Mouse (Mus musculus) frontal cortex, adult 2 months (tissue): ENCODE data around the gene Tprgl. TPM values are rescaled to one million over a fixed set of nuclear protein-coding genes. Genes with fewer than 3 reads are reported as not detected.

Experiments used
- DNase-seq, 2 experiments: peaks; one replicate each; pipeline ENCODE4 v3.0.0; 2022; ENCODE audit warnings: low spot score in 1 of 2; ENCODE audit errors: extremely low spot score in 1 of 2
- polyA plus RNA-seq: library from polyadenylated mRNA; depleted of rRNA; stranded (reverse); fragments of >200 nt; gene quantifications from 2 replicates; pipeline ENCODE4 v1.2.3, GENCODE M21; 2012; rRNA removed

Gene Tprgl
- polyA plus RNA-seq, 1 experiment: 200 TPM

- DNase-seq: no peak
These were observed 38.1 kb downstream of the Tprgl start for GRCm38 (mm10) chr4:154122374-154122773.

GRCm38 (mm10) chr4:154121800-154122199, 38.7 kb downstream of the Tprgl start:
- no peak for DNase-seq

- DNase-seq: no peak
These were observed 41.3 kb downstream of the Tprgl start for GRCm38 (mm10) chr4:154119208-154119607.

GRCm38 (mm10) chr4:154118782-154119181, 41.7 kb downstream of the Tprgl start:
- DNase-seq: no peak

GRCm38 (mm10) chr4:154116421-154116820, 44.0 kb downstream of the Tprgl start:
- DNase-seq: no peak

- no peak for DNase-seq
These were observed 50.6 kb downstream of the Tprgl start for GRCm38 (mm10) chr4:154109850-154110243.

GRCm38 (mm10) chr4:154109216-154109849, 51.1 kb downstream of the Tprgl start:
- DNase-seq: peak in 1 of 2 experiments; percentile 45

Other genes starting within 250 kb of the Tprgl start
- 32.7 and 34.5 TPM in 2 replicates for gene A430005L14Rik, start 203.4 kb downstream of the Tprgl start, polyA plus RNA-seq
- 22.9 and 25.2 TPM in 2 replicates for gene Dffb, start 185.5 kb downstream of the Tprgl start, polyA plus RNA-seq
- gene Cep104, start 185.5 kb downstream of the Tprgl start, polyA plus RNA-seq: 21.0 and 21.2 TPM in 2 replicates
- 49.0 and 51.1 TPM in 2 replicates for gene Lrrc47, start 148.9 kb downstream of the Tprgl start, polyA plus RNA-seq
- gene Smim1, start 134.4 kb downstream of the Tprgl start, polyA plus RNA-seq: 19.4 and 20.0 TPM in 2 replicates
- not detected in 2 replicates for gene Ccdc27, start 118.0 kb downstream of the Tprgl start, polyA plus RNA-seq
- gene Trp73, start 20.5 kb downstream of the Tprgl start, polyA plus RNA-seq: 0.84 and 1.3 TPM in 2 replicates
- 30.6 and 31.7 TPM in 2 replicates for gene Wrap73, start 18.3 kb downstream of the Tprgl start, polyA plus RNA-seq
- gene Megf6, start 10.1 kb upstream of the Tprgl start, polyA plus RNA-seq: 3.0 and 5.4 TPM in 2 replicates
- gene Arhgef16, start 141.0 kb upstream of the Tprgl start, polyA plus RNA-seq: 3.5 and 4.3 TPM in 2 replicates
- 0.25 and 0.66 TPM in 2 replicates for gene B230104I21Rik, start 175.5 kb upstream of the Tprgl start, polyA plus RNA-seq